Mouse (Mus musculus) lung, postnatal 0 days (tissue): ENCODE measurements around the gene Olfr353.

Experiments used
- CTCF ChIP-seq: IDR thresholded peaks from 2 replicates; pipeline ENCODE4 v1.5.1; 2016; ENCODE audit warnings: antibody characterized with exemption, mild to moderate bottlenecking
- EP300 ChIP-seq: IDR thresholded peaks from 2 replicates; pipeline ENCODE4 v1.6.1; 2016; ENCODE audit warnings: antibody characterized with exemption, mild to moderate bottlenecking, control low read depth

DNA sequence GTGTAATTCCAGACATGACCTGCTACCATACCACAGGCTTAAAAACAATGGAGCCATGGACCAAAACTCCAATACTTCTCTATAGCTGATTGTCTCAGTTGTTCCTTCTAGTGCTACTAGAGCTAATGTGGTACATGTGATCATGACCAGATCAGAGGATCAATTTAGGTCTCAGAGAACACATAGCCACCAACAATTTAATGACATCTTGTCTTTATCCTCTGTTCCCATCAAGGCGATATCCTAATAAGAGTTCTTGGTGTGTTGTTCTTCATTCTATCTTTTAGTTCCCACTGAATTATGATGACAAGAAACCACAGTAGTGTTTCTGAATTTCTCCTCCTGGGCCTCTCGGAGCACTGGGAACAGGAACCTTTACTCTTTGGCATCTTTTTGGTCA lies 44.1 kb upstream of the Olfr353 start, which contains the start of gene Olfr356:
- TF ChIP-seq CTCF (no peak), EP300 (no peak)
